Mouse (Mus musculus) embryonic facial prominence, embryonic 11.5 days (tissue): ENCODE measurements at regions not wholly inside any gene's neighbourhood (a gene's known extent, or its start where the extent isn't known, plus 50 kb on each side); places are given as distances from the start of the nearest gene placed in this dataset.

Experiments
- ATAC-seq: fragments of 200-750 bp; cut with Nextera tagmentation; replicated peaks from 2 replicates; pipeline ENCODE4 v1.8.0; 2017; ENCODE audit warnings: low read depth; ENCODE audit not compliant: insufficient number of reproducible peaks, low FRiP score, low TSS enrichment
- DNase-seq: peaks from one replicate; pipeline ENCODE4 v3.0.0-alpha.2; 2015; ENCODE audit warnings: low spot score
- H3K27ac ChIP-seq: fragments of 300-500 bp; sonication (generic); replicated peaks from 2 replicates; pipeline ENCODE4 v1.5.1; 2014; ENCODE audit warnings: mild to moderate bottlenecking, low read depth, low read length, control low read depth
- H3K27me3 ChIP-seq: fragments of 300-500 bp; sonication (generic); 2 replicates; pipeline ENCODE4 v1.6.1; 2014; ENCODE audit warnings: mild to moderate bottlenecking, low read length, moderate library complexity, mixed read lengths; ENCODE audit not compliant: control insufficient read depth, insufficient read depth
- H3K36me3 ChIP-seq: fragments of 300-500 bp; sonication (generic); replicated peaks from 2 replicates; pipeline ENCODE4 v1.6.1; 2014; ENCODE audit warnings: low read depth, mild to moderate bottlenecking, low read length, moderate library complexity, mixed read lengths; ENCODE audit not compliant: control insufficient read depth, insufficient read depth
- H3K4me1 ChIP-seq: fragments of 300-500 bp; sonication (generic); 2 replicates; pipeline ENCODE4 v1.6.1; 2014; ENCODE audit warnings: low read length, mixed read lengths; ENCODE audit not compliant: control insufficient read depth, insufficient read depth
- H3K4me2 ChIP-seq: fragments of 300-500 bp; sonication (generic); 2 replicates; pipeline ENCODE4 v1.6.1; 2014; ENCODE audit warnings: low read depth, mild to moderate bottlenecking, control low read depth, low read length, moderate library complexity
- H3K4me3 ChIP-seq: fragments of 300-500 bp; sonication (generic); 2 replicates; pipeline ENCODE4 v1.5.1; 2014; ENCODE audit warnings: low read depth, low read length, control low read depth
- H3K9ac ChIP-seq: fragments of 300-500 bp; sonication (generic); replicated peaks from 2 replicates; pipeline ENCODE4 v1.6.1; 2014; ENCODE audit warnings: mild to moderate bottlenecking, control low read depth, low read length
- H3K9me3 ChIP-seq: fragments of 300-500 bp; sonication (generic); replicated peaks from 2 replicates; pipeline ENCODE4 v1.6.1; 2016; ENCODE audit warnings: mild to moderate bottlenecking, low read length, inconsistent platforms, mixed read lengths; ENCODE audit not compliant: control insufficient read depth
- WGBS: fragments of 180-500 bp; shearing (Covaris S2); extraction: QIAGEN DNeasy Blood & Tissue Kit; methylation state at CpG from one replicate; pipeline ENCODE4 v1.1.7; 2014; 5-methylcytosine and 5-hydroxymethylcytosine counted together

- no peaks in the 10 kb centered on the region for H3K9me3 ChIP-seq
- H3K27me3 ChIP-seq: no peaks in the 10 kb centered on the region
- H3K4me1 ChIP-seq: no peaks in the 10 kb centered on the region
- H3K36me3 ChIP-seq: no peaks in the 10 kb centered on the region
- 26% methylated on average over 2 of the region's 2 CpGs for WGBS
- DNase-seq: peak; percentile 1
- H3K27ac ChIP-seq: no peak overlapping the region
- no peak overlapping the region for H3K4me2 ChIP-seq
- H3K4me3 ChIP-seq: no peak overlapping the region
- no peak overlapping the region for H3K9ac ChIP-seq
- no peak for ATAC-seq
Observed at GRCm38 (mm10) chrX:63594118-63594814, 557.7 kb downstream of the Gm6760 start.
